Mouse (Mus musculus): ENCODE results near the gene Fadd. TPM values are rescaled to one million over a fixed set of nuclear protein-coding genes. Genes with fewer than 3 reads are reported as not detected.

The Fadd gene
- total and polyA plus RNA-seq, 2 experiments from 2014 or later: 5.2 to 10.6 TPM

GRCm38 (mm10) chr7:144620721-144621681 is 38.7 kb upstream of the Fadd start:
- no peaks in the 10 kb centered on the region for H3K27me3 ChIP-seq (ENCODE audit: control insufficient read depth, insufficient read depth, low read length)
- no peaks in the 10 kb centered on the region for H3K36me3 ChIP-seq (replicated peaks; ENCODE audit: control insufficient read depth, insufficient read depth, low read length)
- no peaks in the 10 kb centered on the region for H3K9me3 ChIP-seq (replicated peaks; ENCODE audit: control insufficient read depth, low read length)
- ATAC-seq (ENCODE audit: insufficient read depth, low read depth) (no peak), DNase-seq (ENCODE audit: low spot score) (no peak)
- no peaks in the 10 kb centered on the region for H3K4me1 ChIP-seq (ENCODE audit: control insufficient read depth, insufficient read depth)
- H3K4me2 ChIP-seq (ENCODE audit: low read depth, low read length): no peak overlapping the region
- no peak overlapping the region for H3K4me3 ChIP-seq (ENCODE audit: low read depth, low read length)
- WGBS: 69% methylated on average over 22 of the region's 22 CpGs
- H3K9ac ChIP-seq (replicated peaks; ENCODE audit: low read depth, low read length): no peak overlapping the region
- H3K27ac ChIP-seq (ENCODE audit: low read depth): no peak overlapping the region
- TF ChIP-seq CTCF (IDR thresholded peaks at IDR 0.05; ENCODE audit: low read depth) (no peak), EP300 (IDR thresholded peaks at IDR 0.05; ENCODE audit: low read depth) (no peak)

- H3K9me3 ChIP-seq (replicated peaks; ENCODE audit: control insufficient read depth, low read length): no peaks in the 10 kb centered on the region
- peaks cover 6% of the 10 kb centered on the region; the same call in 1 of the 2 replicates for H3K4me1 ChIP-seq (ENCODE audit: control insufficient read depth, insufficient read depth)
- no peak overlapping the region for H3K9ac ChIP-seq (replicated peaks; ENCODE audit: low read depth, low read length)
- DNase-seq (ENCODE audit: low spot score): no peak
- H3K4me2 ChIP-seq (ENCODE audit: low read depth, low read length): no peak overlapping the region
- H3K4me3 ChIP-seq (ENCODE audit: low read depth, low read length): no peak overlapping the region
- H3K27me3 ChIP-seq (ENCODE audit: control insufficient read depth, insufficient read depth, low read length): no peaks in the 10 kb centered on the region
- H3K36me3 ChIP-seq (replicated peaks; ENCODE audit: control insufficient read depth, insufficient read depth, low read length): no peaks in the 10 kb centered on the region
- H3K27ac ChIP-seq (ENCODE audit: low read depth): no peak overlapping the region
- ATAC-seq (ENCODE audit: insufficient read depth, low read depth): no peak
- no peak for TF ChIP-seq CTCF (IDR thresholded peaks at IDR 0.05; ENCODE audit: low read depth)
- TF ChIP-seq EP300 (IDR thresholded peaks at IDR 0.05; ENCODE audit: low read depth): no peak
These were observed 38.1 kb upstream of the Fadd start for GRCm38 (mm10) chr7:144620315-144620714.

- 26% methylated on average over 6 of the region's 6 CpGs for WGBS
- Histone ChIP-seq H3K36me3 (replicated peaks; ENCODE audit: control insufficient read depth, insufficient read depth, low read length) (no peaks in the 10 kb centered on the region), H3K9ac (replicated peaks; ENCODE audit: low read depth, low read length) (no peak overlapping the region), H3K4me3 (ENCODE audit: low read depth, low read length) (no peak overlapping the region), H3K9me3 (replicated peaks; ENCODE audit: control insufficient read depth, low read length) (no peaks in the 10 kb centered on the region), H3K27ac (ENCODE audit: low read depth) (no peak overlapping the region), H3K4me1 (ENCODE audit: control insufficient read depth, insufficient read depth) (peaks cover 10% of the 10 kb centered on the region; the same call in 1 of the 2 replicates), H3K4me2 (ENCODE audit: low read depth, low read length) (no peak overlapping the region), H3K27me3 (ENCODE audit: control insufficient read depth, insufficient read depth, low read length) (no peaks in the 10 kb centered on the region)
- TF ChIP-seq CTCF (IDR thresholded peaks at IDR 0.05; ENCODE audit: low read depth) (no peak), EP300 (IDR thresholded peaks at IDR 0.05; ENCODE audit: low read depth) (no peak)
- peak; percentile 77 for ATAC-seq (ENCODE audit: insufficient read depth, low read depth)
- peak; percentile 34 for DNase-seq (ENCODE audit: low spot score)
These were observed 33.1 kb upstream of the Fadd start for GRCm38 (mm10) chr7:144615343-144615742.

GRCm38 (mm10) chr7:144612829-144613228 is 30.6 kb upstream of the Fadd start:
- ATAC-seq (ENCODE audit: insufficient read depth, low read depth): no peak; the same call in 1 of the 2 replicates
- no peak overlapping the region for H3K4me3 ChIP-seq (ENCODE audit: low read depth, low read length)
- TF ChIP-seq EP300 (IDR thresholded peaks at IDR 0.05; ENCODE audit: low read depth) (no peak), CTCF (IDR thresholded peaks at IDR 0.05; ENCODE audit: low read depth) (no peak)
- 72% methylated on average over 4 of the region's 4 CpGs for WGBS
- H3K27me3 ChIP-seq (ENCODE audit: control insufficient read depth, insufficient read depth, low read length): no peaks in the 10 kb centered on the region
- H3K27ac ChIP-seq (ENCODE audit: low read depth): no peak overlapping the region
- no peaks in the 10 kb centered on the region for H3K9me3 ChIP-seq (replicated peaks; ENCODE audit: control insufficient read depth, low read length)
- H3K36me3 ChIP-seq (replicated peaks; ENCODE audit: control insufficient read depth, insufficient read depth, low read length): no peaks in the 10 kb centered on the region
- no peak overlapping the region for H3K4me2 ChIP-seq (ENCODE audit: low read depth, low read length)
- no peak for DNase-seq (ENCODE audit: low spot score)
- no peak overlapping the region for H3K9ac ChIP-seq (replicated peaks; ENCODE audit: low read depth, low read length)
- H3K4me1 ChIP-seq (ENCODE audit: control insufficient read depth, insufficient read depth): peaks cover 10% of the 10 kb centered on the region; the same call in 1 of the 2 replicates

DNA sequence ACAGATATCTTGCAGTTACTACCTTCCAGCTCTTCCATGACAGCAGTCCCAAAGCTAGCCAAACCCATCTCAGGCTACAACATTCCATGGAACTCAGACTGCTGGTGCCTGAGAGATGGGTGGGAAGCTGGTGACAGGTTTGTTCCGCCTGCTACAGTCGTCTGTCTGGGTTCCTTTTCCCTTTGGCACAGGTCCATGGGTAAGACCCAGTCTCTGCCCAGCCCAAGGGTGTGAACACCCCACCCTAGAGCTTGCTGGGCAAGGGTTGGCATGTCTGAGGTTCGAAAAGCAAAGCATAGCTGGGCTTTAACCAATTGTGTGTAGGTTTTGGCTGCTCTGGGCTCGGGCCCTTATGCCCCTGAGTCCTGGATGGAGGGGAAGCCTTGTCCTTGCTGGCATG is 30.1 kb upstream of the Fadd start:
- Histone ChIP-seq H3K27me3 (ENCODE audit: control insufficient read depth, insufficient read depth, low read length) (no peaks in the 10 kb centered on the region), H3K4me3 (ENCODE audit: low read depth, low read length) (no peak overlapping the region), H3K4me1 (ENCODE audit: control insufficient read depth, insufficient read depth) (peaks cover 10% of the 10 kb centered on the region; the same call in 1 of the 2 replicates), H3K4me2 (ENCODE audit: low read depth, low read length) (no peak overlapping the region), H3K9ac (replicated peaks; ENCODE audit: low read depth, low read length) (no peak overlapping the region), H3K27ac (ENCODE audit: low read depth) (no peak overlapping the region), H3K36me3 (replicated peaks; ENCODE audit: control insufficient read depth, insufficient read depth, low read length) (no peaks in the 10 kb centered on the region), H3K9me3 (replicated peaks; ENCODE audit: control insufficient read depth, low read length) (no peaks in the 10 kb centered on the region)
- ATAC-seq (ENCODE audit: insufficient read depth, low read depth) (no peak), DNase-seq (ENCODE audit: low spot score) (no peak)
- WGBS: 42% methylated on average over 4 of the region's 4 CpGs
- TF ChIP-seq EP300 (IDR thresholded peaks at IDR 0.05; ENCODE audit: low read depth) (no peak), CTCF (IDR thresholded peaks at IDR 0.05; ENCODE audit: low read depth) (no peak)
